Comparison of ENCODE assay signal across 9 mouse cellular contexts in genomic region chr5:119706467-119706866, GRCm38 (mm10). TPM values are rescaled to one million over a fixed set of nuclear protein-coding genes. Genes with fewer than 3 reads are reported as not detected.
DNase-seq lines count a peak whose midpoint lies in the region; ATAC-seq and TF ChIP-seq lines count a peak whose summit lies in the region.
"Had no signal": no experiment of that assay in that cellular context is flagged by ENCODE, and none has a peak within 500 bp of the region (broad histone marks: within the 10 kb centered on the region; RNA-seq: fewer than 3 reads in every experiment).

No protein-coding gene starts in this region.

- H3K36me3 ChIP-seq in kidney, embryonic 14.5 days (ENCODE audit: control insufficient read depth, insufficient read depth, low read length), result no peaks in the 10 kb centered on the region
- no peaks in the 10 kb centered on the region for H3K36me3 ChIP-seq in hindbrain, embryonic 14.5 days (replicated peaks; ENCODE audit: control insufficient read depth, insufficient read depth)
- H3K36me3 ChIP-seq in midbrain, postnatal 0 days (ENCODE audit: insufficient read depth, low read length), result no peaks in the 10 kb centered on the region

- no peaks in the 10 kb centered on the region for H3K9me3 ChIP-seq in kidney, embryonic 14.5 days (ENCODE audit: control insufficient read depth, low read length)
- no peaks in the 10 kb centered on the region for H3K9me3 ChIP-seq in hindbrain, embryonic 14.5 days (ENCODE audit: control insufficient read depth, low read length)
- no peaks in the 10 kb centered on the region for H3K9me3 ChIP-seq in midbrain, postnatal 0 days (ENCODE audit: low read length)

- no peak for TF ChIP-seq CTCF in midbrain, postnatal 0 days (IDR thresholded peaks at IDR 0.05)

- H3K4me1 ChIP-seq in kidney, embryonic 14.5 days (ENCODE audit: control insufficient read depth, insufficient read depth, low read length), result no peaks in the 10 kb centered on the region
- no peaks in the 10 kb centered on the region for H3K4me1 ChIP-seq in hindbrain, embryonic 14.5 days (replicated peaks; ENCODE audit: control insufficient read depth, insufficient read depth, low read length)
- no peaks in the 10 kb centered on the region for H3K4me1 ChIP-seq in midbrain, postnatal 0 days (ENCODE audit: insufficient read depth, low read length)

- H3K9ac ChIP-seq in kidney, embryonic 14.5 days (ENCODE audit: low read depth, low read length), result no peak overlapping the region
- no peak overlapping the region for H3K9ac ChIP-seq in hindbrain, embryonic 14.5 days
- H3K9ac ChIP-seq in midbrain, postnatal 0 days (replicated peaks; ENCODE audit: low read length, poor library complexity, severe bottlenecking), result no peak overlapping the region

- peak overlapping the region; percentile 42 for H3K4me2 ChIP-seq in kidney, embryonic 14.5 days (replicated peaks; ENCODE audit: low read depth, low read length)
- H3K4me2 ChIP-seq in hindbrain, embryonic 14.5 days (replicated peaks), result peak overlapping the region; percentile 18
- H3K4me2 ChIP-seq in midbrain, postnatal 0 days (ENCODE audit: low read depth, low read length, poor library complexity, severe bottlenecking), result no peak overlapping the region

- no peak overlapping the region for H3K27ac ChIP-seq in kidney, embryonic 14.5 days (ENCODE audit: low read depth, low read length)
- H3K27ac ChIP-seq in hindbrain, embryonic 14.5 days, result no peak overlapping the region
- H3K27ac ChIP-seq in midbrain, postnatal 0 days (ENCODE audit: low read depth, low read length), result no peak overlapping the region

- peak overlapping the region; percentile 29 for H3K4me3 ChIP-seq in kidney, embryonic 14.5 days (ENCODE audit: low read length)
- no peak overlapping the region for H3K4me3 ChIP-seq in hindbrain, embryonic 14.5 days (replicated peaks; ENCODE audit: low read length)
- H3K4me3 ChIP-seq in midbrain, postnatal 0 days (ENCODE audit: low read depth, low read length), result 0 out of 2 replicates have a peak overlapping the region, but pooled peaks have one; percentile 4

- peaks cover 40% of the 10 kb centered on the region for H3K27me3 ChIP-seq in kidney, embryonic 14.5 days (ENCODE audit: control insufficient read depth, insufficient read depth, low read length)
- H3K27me3 ChIP-seq in hindbrain, embryonic 14.5 days (ENCODE audit: control insufficient read depth, insufficient read depth, low read length), result peaks cover 94% of the 10 kb centered on the region
- peaks cover 31% of the 10 kb centered on the region for H3K27me3 ChIP-seq in midbrain, postnatal 0 days (ENCODE audit: insufficient read depth, low read length)

- no peak for DNase-seq in kidney, adult 11 months
- peak; percentile 49 for DNase-seq in embryo, embryonic 10 days (ENCODE audit: low spot score)
- DNase-seq in hindbrain, embryonic 14.5 days (ENCODE audit: low spot score), result no peak
- no peak for DNase-seq in midbrain, postnatal 0 days (ENCODE audit: low spot score)
- no peak for DNase-seq in adrenal gland, adult 2 months
- DNase-seq in adrenal gland, postnatal 10 days, result no peak
- no peak for DNase-seq in adrenal gland, postnatal 25 days

- WGBS in kidney, embryonic 14.5 days, result under 1% methylated on average over 17 of the region's 17 CpGs
- under 1% methylated on average over 17 of the region's 17 CpGs for WGBS in hindbrain, embryonic 14.5 days
- WGBS in midbrain, postnatal 0 days, result 2% methylated on average over 17 of the region's 17 CpGs

- ATAC-seq in kidney, embryonic 14.5 days (ENCODE audit: low FRiP score, low TSS enrichment), result no peak
- no peak for ATAC-seq in hindbrain, embryonic 14.5 days (ENCODE audit: low FRiP score)
- ATAC-seq in midbrain, postnatal 0 days (ENCODE audit: low FRiP score), result no peak

RNA-seq across cellular contexts. Expression of gene Tbx3, which starts 36.0 kb away (rescaled TPM):
- polyA plus RNA-seq in kidney, embryonic 14.5 days (2014; fragmentation: Nextera tagmentation; extraction: Ambion mirVana), result 31.7 and 53.3 TPM in 2 replicates
- 4.3 and 6.6 TPM in 2 replicates for polyA plus RNA-seq in hindbrain, embryonic 14.5 days (2014; fragmentation: Nextera tagmentation; extraction: Ambion mirVana)
- total RNA-seq in midbrain, postnatal 0 days (2014; rRNA removed), result 1.1 and 3.9 TPM in 2 replicates
- 2.0 and 4.0 TPM in 2 replicates for polyA plus RNA-seq in midbrain, postnatal 0 days (2015; fragmentation: Nextera tagmentation; extraction: Ambion mirVana)
- total RNA-seq in adrenal gland, adult 2 months (2021), result 100 to 1,000 TPM; 285 to 315 TPM
- 854 and 965 TPM in 2 replicates for polyA plus RNA-seq in adrenal gland, adult 2 months (2012; rRNA removed)
- total RNA-seq in adrenal gland, postnatal 10 days (2021), result 100 to 1,000 TPM; 136 to 142 TPM
- total RNA-seq in adrenal gland, postnatal 25 days (2021), result 215 and 277 TPM in 2 replicates
- total RNA-seq: neutrophil, adult 5-6 weeks had no signal

Comparison
In these comparisons a context has a peak if more than half of its experiments do, and no peak if none do; other contexts are left out.
1. RNA of gene Tbx3, which starts 36.0 kb away (total RNA-seq): 285 to 315 TPM in adrenal gland, adult 2 months, 215 to 277 TPM in adrenal gland, postnatal 25 days and 136 to 142 TPM in adrenal gland, postnatal 10 days; 1.1 to 3.9 TPM in midbrain, postnatal 0 days; every median in the first group is over 10 times any median in the second.